Mouse (Mus musculus): Measurements from ENCODE around the gene Ccser1. TPM values are rescaled to one million over a fixed set of nuclear protein-coding genes. Genes with fewer than 3 reads are reported as not detected.

The Ccser1 gene
- polyA plus RNA-seq, 1 experiment from 2014 or later, result 5.0 TPM

DNA sequence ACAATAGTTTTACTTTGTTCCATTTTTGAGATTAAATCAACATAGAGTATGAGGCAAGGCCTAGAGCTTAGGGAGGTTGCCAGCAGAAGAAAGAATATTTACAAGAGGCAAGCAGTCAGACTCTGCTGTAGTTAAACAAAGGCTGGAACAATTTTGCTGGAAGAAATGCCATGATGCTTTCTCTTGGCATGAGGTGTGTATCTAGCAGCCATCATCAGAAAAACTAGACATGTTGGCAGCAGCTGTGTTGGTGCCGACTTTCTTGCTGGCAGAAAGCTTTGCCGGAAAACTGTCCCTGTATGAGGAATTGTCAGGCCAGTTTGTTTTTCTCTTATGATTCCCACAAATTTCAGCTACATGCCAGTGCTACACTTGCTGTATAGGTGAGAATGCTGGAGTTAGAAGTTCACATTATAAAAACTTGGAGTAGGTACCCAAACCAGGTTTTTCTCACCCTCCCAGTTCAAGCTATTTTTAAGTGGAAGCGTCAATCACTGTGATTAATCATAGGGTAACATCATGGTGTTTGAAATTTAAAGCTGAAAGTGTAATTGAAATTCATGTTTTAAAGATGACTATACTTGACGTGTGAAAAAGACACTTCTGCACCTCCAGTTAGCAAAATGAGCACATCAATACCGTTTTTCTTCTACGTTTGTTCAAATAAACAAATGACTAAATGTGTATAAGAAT lies 1016.5 kb downstream of the Ccser1 start:
- Histone ChIP-seq H3K9me3 (no peaks in the 10 kb centered on the region), H3K27ac (no peak overlapping the region), H3K36me3 (no peaks in the 10 kb centered on the region), H3K9ac (no peak overlapping the region), H3K27me3 (no peaks in the 10 kb centered on the region), H3K4me2 (replicated peaks) (no peak overlapping the region), H3K4me3 (no peak overlapping the region), H3K4me1 (no peaks in the 10 kb centered on the region)
- WGBS, result 84% methylated on average over 6 of the region's 6 CpGs
- no peak for ATAC-seq (ENCODE audit: insufficient number of reproducible peaks, insufficient read depth, low FRiP score, low TSS enrichment)

DNA sequence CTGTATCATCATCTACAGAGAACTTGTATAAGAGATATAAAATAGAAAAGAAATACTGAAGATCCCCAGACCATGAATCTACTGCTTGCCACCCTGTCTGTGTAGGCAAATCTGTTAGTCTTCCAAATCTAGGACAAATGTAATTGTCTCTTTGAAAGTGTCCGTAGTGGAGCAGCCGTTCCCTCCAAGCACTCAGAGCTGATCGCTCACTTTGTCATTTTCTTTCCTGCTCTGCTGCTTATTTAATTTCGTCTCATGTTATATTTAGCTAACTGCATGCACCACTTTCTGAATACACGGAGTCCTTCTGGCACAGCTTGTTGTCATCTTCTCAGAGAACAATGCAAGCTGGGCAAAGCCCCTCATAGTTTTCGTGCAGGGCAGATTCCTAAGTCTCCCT lies 1018.6 kb downstream of the Ccser1 start:
- H3K27me3 ChIP-seq, result no peaks in the 10 kb centered on the region
- no peak overlapping the region for H3K4me3 ChIP-seq
- ATAC-seq (ENCODE audit: insufficient number of reproducible peaks, insufficient read depth, low FRiP score, low TSS enrichment), result no peak
- H3K9ac ChIP-seq, result no peak overlapping the region
- H3K36me3 ChIP-seq, result no peaks in the 10 kb centered on the region
- H3K4me2 ChIP-seq (replicated peaks), result no peak overlapping the region
- no peaks in the 10 kb centered on the region for H3K4me1 ChIP-seq
- H3K9me3 ChIP-seq, result no peaks in the 10 kb centered on the region
- no peak overlapping the region for H3K27ac ChIP-seq
- 79% methylated on average over 6 of the region's 6 CpGs for whole genome bisulfite sequencing

DNA sequence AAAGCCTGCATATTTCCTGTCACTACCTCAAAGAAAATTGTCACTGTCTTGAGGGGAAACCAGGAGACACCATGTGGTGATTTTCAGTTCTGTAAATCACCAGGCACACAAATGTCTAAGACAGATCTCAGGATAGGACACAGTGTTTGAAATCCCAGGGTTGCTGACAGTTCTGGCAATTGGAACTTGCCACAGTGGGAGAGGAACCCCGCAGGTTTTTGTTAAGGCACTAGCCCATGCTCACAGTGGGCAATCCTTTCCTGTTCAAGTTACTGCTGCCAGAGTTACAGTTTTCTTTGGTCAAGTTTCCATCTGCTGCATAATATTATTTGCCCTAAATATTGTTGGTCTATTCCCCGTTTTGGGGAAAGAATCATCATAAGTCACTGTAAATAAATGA lies 1024.9 kb downstream of the Ccser1 start:
- ATAC-seq (ENCODE audit: insufficient number of reproducible peaks, insufficient read depth, low FRiP score, low TSS enrichment), result no peak
- no peaks in the 10 kb centered on the region for H3K9me3 ChIP-seq
- H3K4me3 ChIP-seq, result no peak overlapping the region
- 46% methylated on average over 2 of the region's 2 CpGs for WGBS
- no peak overlapping the region for H3K9ac ChIP-seq
- no peaks in the 10 kb centered on the region for H3K36me3 ChIP-seq
- H3K4me2 ChIP-seq (replicated peaks), result no peak overlapping the region
- H3K27ac ChIP-seq, result no peak overlapping the region
- no peaks in the 10 kb centered on the region for H3K4me1 ChIP-seq
- no peaks in the 10 kb centered on the region for H3K27me3 ChIP-seq

DNA sequence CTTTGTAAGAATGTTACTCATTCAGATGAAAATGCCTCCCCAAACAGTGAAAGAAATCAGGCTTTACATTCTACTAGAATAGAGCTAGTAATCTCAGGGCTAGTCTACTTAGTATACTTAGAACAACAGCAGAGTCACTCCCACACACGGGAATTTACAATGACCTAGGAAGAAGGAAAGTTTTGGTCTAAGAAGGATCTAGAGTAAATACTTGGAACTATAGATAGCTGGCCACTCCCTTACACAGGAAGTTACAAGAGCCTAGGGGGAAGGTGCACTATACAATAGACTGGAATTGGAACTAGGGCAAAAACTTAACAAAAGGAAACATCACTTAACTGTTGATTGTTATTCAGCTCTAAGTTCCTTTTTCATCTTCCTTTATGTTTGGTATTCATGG lies 1041.7 kb downstream of the Ccser1 start:
- no peaks in the 10 kb centered on the region for H3K27me3 ChIP-seq
- no peak overlapping the region for H3K9ac ChIP-seq
- no peaks in the 10 kb centered on the region for H3K4me1 ChIP-seq
- no peaks in the 10 kb centered on the region for H3K36me3 ChIP-seq
- WGBS, result 54% methylated on average over 1 of the region's 1 CpGs
- H3K4me2 ChIP-seq (replicated peaks), result no peak overlapping the region
- H3K4me3 ChIP-seq, result no peak overlapping the region
- no peaks in the 10 kb centered on the region for H3K9me3 ChIP-seq
- no peak overlapping the region for H3K27ac ChIP-seq
- no peak for ATAC-seq (ENCODE audit: insufficient number of reproducible peaks, insufficient read depth, low FRiP score, low TSS enrichment)

DNA sequence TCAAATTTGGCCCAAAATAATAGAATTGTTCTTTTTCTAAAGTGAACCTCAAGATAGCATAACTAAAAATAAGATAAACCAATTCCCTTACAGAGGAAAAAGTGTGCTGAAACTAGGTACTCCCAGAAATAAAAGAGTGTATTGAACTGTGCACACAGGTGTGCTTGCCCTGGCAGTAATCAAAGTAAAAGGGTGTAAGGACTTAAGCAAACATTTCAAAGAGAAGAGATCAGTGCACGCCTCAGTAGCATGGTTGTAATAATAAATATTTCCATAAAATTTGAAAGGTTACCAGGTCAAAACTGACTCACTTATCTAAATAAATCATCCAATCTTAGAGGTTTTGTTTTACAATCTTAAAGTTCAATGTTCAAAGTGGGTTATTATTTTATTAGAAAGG lies 1083.8 kb downstream of the Ccser1 start:
- Histone ChIP-seq H3K9me3 (no peaks in the 10 kb centered on the region), H3K36me3 (no peaks in the 10 kb centered on the region), H3K4me3 (no peak overlapping the region), H3K4me1 (no peaks in the 10 kb centered on the region), H3K9ac (no peak overlapping the region), H3K27me3 (no peaks in the 10 kb centered on the region), H3K4me2 (replicated peaks) (no peak overlapping the region), H3K27ac (no peak overlapping the region)
- ATAC-seq (ENCODE audit: insufficient number of reproducible peaks, insufficient read depth, low FRiP score, low TSS enrichment), result no peak
- 45% methylated on average over 1 of the region's 1 CpGs for WGBS

DNA sequence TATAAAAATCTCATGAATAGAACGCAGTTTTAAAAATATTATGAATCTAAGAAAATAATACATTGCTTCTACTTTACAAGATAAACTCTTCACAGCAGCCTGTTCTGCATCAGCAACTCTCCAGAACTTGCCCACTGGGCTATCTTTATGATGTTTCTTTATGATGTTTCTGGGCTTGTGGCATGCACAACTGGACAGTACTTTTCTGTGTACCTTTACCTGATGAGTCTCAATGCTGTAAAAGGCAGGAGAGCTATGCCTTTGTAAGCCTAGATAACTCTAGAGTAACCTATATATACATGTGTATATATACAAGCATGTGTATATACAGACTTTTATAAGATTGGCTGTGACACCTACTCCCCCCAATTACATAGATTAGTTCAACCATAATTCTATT lies 1084.4 kb downstream of the Ccser1 start:
- 81% methylated on average over 1 of the region's 1 CpGs for WGBS
- Histone ChIP-seq H3K9ac (no peak overlapping the region), H3K4me2 (replicated peaks) (no peak overlapping the region), H3K9me3 (no peaks in the 10 kb centered on the region), H3K4me1 (no peaks in the 10 kb centered on the region), H3K36me3 (no peaks in the 10 kb centered on the region), H3K4me3 (no peak overlapping the region), H3K27me3 (no peaks in the 10 kb centered on the region), H3K27ac (no peak overlapping the region)
- ATAC-seq (ENCODE audit: insufficient number of reproducible peaks, insufficient read depth, low FRiP score, low TSS enrichment), result no peak

DNA sequence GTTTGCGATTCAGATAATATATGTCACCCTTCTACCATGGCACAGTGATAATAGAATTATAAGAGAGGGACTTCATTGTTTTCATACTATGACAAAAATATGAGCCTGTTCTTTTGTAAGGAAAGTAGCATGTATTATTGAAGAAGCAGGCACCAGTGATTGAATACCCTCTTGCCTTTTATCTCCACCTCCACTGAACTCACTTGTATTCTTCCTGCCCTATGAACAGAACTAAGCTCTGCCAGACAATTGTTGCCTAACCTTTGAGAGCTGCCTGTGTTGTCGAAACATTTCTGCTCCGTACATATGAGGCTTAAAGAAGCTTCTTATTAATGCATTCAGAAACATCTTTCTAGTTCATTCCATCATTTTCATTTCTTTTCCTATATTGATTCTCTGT lies 1101.1 kb downstream of the Ccser1 start:
- no peak for ATAC-seq (ENCODE audit: insufficient number of reproducible peaks, insufficient read depth, low FRiP score, low TSS enrichment)
- H3K4me1 ChIP-seq, result no peaks in the 10 kb centered on the region
- 89% methylated on average over 3 of the region's 3 CpGs for WGBS
- H3K27me3 ChIP-seq, result no peaks in the 10 kb centered on the region
- no peak overlapping the region for H3K4me3 ChIP-seq
- no peak overlapping the region for H3K27ac ChIP-seq
- no peak overlapping the region for H3K4me2 ChIP-seq (replicated peaks)
- no peaks in the 10 kb centered on the region for H3K9me3 ChIP-seq
- H3K36me3 ChIP-seq, result no peaks in the 10 kb centered on the region
- H3K9ac ChIP-seq, result no peak overlapping the region

DNA sequence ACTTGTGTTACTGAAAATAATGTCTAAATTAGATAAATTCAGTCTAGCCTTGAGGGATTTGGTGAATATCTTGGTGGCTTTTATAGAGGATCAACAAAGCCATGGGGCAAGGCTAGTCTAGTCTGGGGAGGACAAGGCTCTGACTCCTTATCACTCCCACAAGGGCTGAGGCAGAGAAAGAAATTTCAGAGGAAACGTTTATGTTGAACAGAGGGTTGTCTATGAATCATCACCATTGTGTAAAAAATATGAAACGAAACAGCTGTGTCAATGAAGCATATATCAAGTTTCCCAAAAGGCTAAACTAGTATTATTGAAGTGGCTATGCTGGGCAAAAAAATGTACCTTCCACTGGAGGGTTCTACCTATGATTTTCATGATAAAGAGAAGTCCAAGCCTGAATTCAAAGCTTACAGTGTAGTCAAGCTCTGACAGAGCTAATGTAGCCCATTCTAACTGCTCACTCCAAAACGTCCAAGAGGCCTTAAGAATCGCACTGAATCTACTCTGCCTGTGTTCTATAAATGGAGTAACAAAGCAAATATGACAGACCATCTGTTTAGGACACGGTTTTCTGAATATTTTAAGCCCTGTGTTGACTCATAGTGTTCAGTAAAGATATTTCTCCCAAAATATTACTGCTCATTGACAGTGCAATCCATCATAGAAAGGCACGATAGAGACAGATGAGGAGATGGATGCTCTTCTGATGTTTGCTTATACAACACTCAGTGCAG lies 1121.6 kb downstream of the Ccser1 start:
- Histone ChIP-seq H3K4me3 (no peak overlapping the region), H3K27me3 (no peaks in the 10 kb centered on the region), H3K9ac (no peak overlapping the region), H3K4me1 (no peaks in the 10 kb centered on the region), H3K4me2 (replicated peaks) (no peak overlapping the region), H3K36me3 (no peaks in the 10 kb centered on the region), H3K27ac (no peak overlapping the region), H3K9me3 (no peaks in the 10 kb centered on the region)
- ATAC-seq (ENCODE audit: insufficient number of reproducible peaks, insufficient read depth, low FRiP score, low TSS enrichment), result no peak
- 69% methylated on average over 6 of the region's 6 CpGs for WGBS

DNA sequence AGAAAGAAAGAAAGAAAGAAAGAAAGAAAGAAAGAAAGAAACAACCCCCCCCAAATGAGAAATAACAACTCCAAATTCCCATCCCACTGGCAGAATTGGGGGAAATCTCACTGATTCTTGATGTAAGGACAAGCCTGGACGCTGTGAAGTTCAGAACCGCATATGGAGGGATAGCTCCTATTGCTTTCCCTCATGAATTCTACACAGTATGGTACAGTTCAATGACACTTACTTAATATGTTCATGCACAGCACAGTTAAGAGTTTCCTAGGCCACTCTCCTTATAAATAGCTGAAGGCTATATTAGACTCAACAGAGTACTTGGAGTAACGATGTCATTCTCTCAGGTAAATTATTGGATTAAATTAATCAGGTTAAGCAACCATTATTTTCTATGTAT lies 1138.5 kb downstream of the Ccser1 start:
- WGBS, result 75% methylated on average over 3 of the region's 3 CpGs
- Histone ChIP-seq H3K4me2 (replicated peaks) (no peak overlapping the region), H3K36me3 (no peaks in the 10 kb centered on the region), H3K4me3 (no peak overlapping the region), H3K9me3 (no peaks in the 10 kb centered on the region), H3K9ac (no peak overlapping the region), H3K27ac (no peak overlapping the region), H3K27me3 (no peaks in the 10 kb centered on the region), H3K4me1 (no peaks in the 10 kb centered on the region)
- ATAC-seq (ENCODE audit: insufficient number of reproducible peaks, insufficient read depth, low FRiP score, low TSS enrichment), result no peak

DNA sequence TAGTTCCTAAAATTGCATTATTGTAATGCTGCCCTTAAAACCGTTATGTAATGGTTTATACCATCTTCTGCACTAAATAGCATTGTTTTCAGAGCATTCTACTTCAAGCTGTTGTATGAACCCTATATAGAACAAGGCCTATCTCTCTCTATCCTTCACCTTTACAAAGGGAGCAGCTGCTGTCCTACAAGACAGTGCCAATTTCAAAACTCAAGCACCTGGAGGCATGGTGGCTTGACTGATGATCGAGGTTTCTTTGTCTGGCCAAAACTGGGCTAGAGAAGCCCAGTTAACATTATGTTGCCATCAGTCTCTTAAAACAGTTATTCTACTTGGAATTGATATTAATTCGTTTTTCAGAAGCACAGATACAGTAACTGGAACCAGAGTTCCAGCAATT lies 1160.2 kb downstream of the Ccser1 start:
- 66% methylated on average over 3 of the region's 3 CpGs for WGBS
- no peaks in the 10 kb centered on the region for H3K4me1 ChIP-seq
- no peak overlapping the region for H3K9ac ChIP-seq
- H3K27me3 ChIP-seq, result no peaks in the 10 kb centered on the region
- H3K27ac ChIP-seq, result no peak overlapping the region
- H3K36me3 ChIP-seq, result no peaks in the 10 kb centered on the region
- no peak overlapping the region for H3K4me3 ChIP-seq
- H3K4me2 ChIP-seq (replicated peaks), result no peak overlapping the region
- ATAC-seq (ENCODE audit: insufficient number of reproducible peaks, insufficient read depth, low FRiP score, low TSS enrichment), result no peak
- H3K9me3 ChIP-seq, result no peaks in the 10 kb centered on the region

DNA sequence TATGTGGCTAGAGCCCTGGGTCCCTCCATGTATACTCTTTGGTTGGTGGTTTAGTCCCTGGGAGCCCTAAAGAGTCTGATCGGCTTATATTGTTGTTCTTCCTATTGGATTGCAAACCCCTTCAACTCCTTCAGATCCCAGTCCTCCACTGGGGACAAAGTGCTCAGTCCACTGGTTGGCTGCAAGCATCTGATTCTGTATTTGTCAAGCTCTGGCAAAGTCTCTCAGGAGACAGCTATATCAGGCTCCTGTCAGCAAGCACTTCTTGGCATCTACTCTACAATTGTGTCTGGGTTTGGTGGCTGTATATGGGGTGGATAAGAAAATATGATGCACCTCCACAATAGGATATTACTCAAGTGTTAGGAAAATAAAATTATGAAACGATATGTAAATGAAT lies 1187.7 kb downstream of the Ccser1 start:
- Histone ChIP-seq H3K9ac (no peak overlapping the region), H3K9me3 (no peaks in the 10 kb centered on the region), H3K36me3 (no peaks in the 10 kb centered on the region), H3K4me2 (replicated peaks) (no peak overlapping the region), H3K4me1 (no peaks in the 10 kb centered on the region), H3K4me3 (no peak overlapping the region), H3K27ac (no peak overlapping the region), H3K27me3 (no peaks in the 10 kb centered on the region)
- no peak for ATAC-seq (ENCODE audit: insufficient number of reproducible peaks, insufficient read depth, low FRiP score, low TSS enrichment)
- WGBS, result 83% methylated on average over 2 of the region's 2 CpGs

Measured in embryonic facial prominence, embryonic 12.5 days (tissue).